ENCODE assay signal across 10 mouse cellular contexts in genomic region chr6:91688021-91688420, GRCm38 (mm10). TPM values are rescaled to one million over a fixed set of nuclear protein-coding genes. Genes with fewer than 3 reads are reported as not detected.
DNase-seq lines count a peak whose midpoint lies in the region; ATAC-seq and TF ChIP-seq lines count a peak whose summit lies in the region.
"Had no signal": no experiment of that assay in that cellular context is flagged by ENCODE, and none has a peak within 500 bp of the region (broad histone marks: within the 10 kb centered on the region; RNA-seq: fewer than 3 reads in every experiment).

No protein-coding gene starts in this region.

- H3K4me1 ChIP-seq in heart, postnatal 0 days (ENCODE audit: control insufficient read depth, insufficient read depth), result peaks cover 33% of the 10 kb centered on the region
- H3K4me1 ChIP-seq in kidney, embryonic 16.5 days (ENCODE audit: insufficient read depth, low read length), result peaks cover 61% of the 10 kb centered on the region
- H3K4me1 ChIP-seq in stomach, postnatal 0 days (replicated peaks; ENCODE audit: control insufficient read depth, insufficient read depth), result peaks cover 12% of the 10 kb centered on the region

- H3K9ac ChIP-seq in heart, postnatal 0 days (replicated peaks; ENCODE audit: low read depth, low read length), result no peak overlapping the region
- H3K9ac ChIP-seq in kidney, embryonic 16.5 days (replicated peaks; ENCODE audit: low read length), result 0 out of 2 replicates have a peak overlapping the region, but pooled peaks have one; percentile 18
- H3K9ac ChIP-seq in stomach, postnatal 0 days (ENCODE audit: low read length), result no peak overlapping the region
- H3K9ac ChIP-seq: lung, embryonic 15.5 days had no signal

- H3K4me2 ChIP-seq in heart, postnatal 0 days (ENCODE audit: low read depth, low read length), result peak overlapping the region; percentile 44
- peak overlapping the region; percentile 13; the same call in 1 of the 2 replicates for H3K4me2 ChIP-seq in kidney, embryonic 16.5 days (replicated peaks; ENCODE audit: low read depth, low read length)
- peak overlapping the region; percentile 31 for H3K4me2 ChIP-seq in stomach, postnatal 0 days (replicated peaks; ENCODE audit: low read depth)
- H3K4me2 ChIP-seq: lung, embryonic 15.5 days had no signal

- 66% methylated on average over 6 of the region's 6 CpGs for WGBS in heart, postnatal 0 days
- WGBS in kidney, embryonic 16.5 days, result 36% methylated on average over 6 of the region's 6 CpGs
- 32% methylated on average over 6 of the region's 6 CpGs for WGBS in stomach, postnatal 0 days

- no peak overlapping the region for H3K27ac ChIP-seq in heart, postnatal 0 days (ENCODE audit: low read depth)
- peak overlapping the region; percentile 36; the same call in 1 of the 2 replicates for H3K27ac ChIP-seq in kidney, embryonic 16.5 days (ENCODE audit: low read length)
- H3K27ac ChIP-seq in stomach, postnatal 0 days (replicated peaks), result no peak overlapping the region
- H3K27ac ChIP-seq: lung, embryonic 15.5 days had no signal

- DNase-seq in heart, postnatal 0 days (ENCODE audit: low spot score), result no peak
- DNase-seq in heart, adult 11 months, result no peak
- DNase-seq in urinary bladder, postnatal 14 days (ENCODE audit: low spot score), result peak; percentile 20
- DNase-seq in urinary bladder, postnatal 10 days (ENCODE audit: low spot score), result no peak
- peak; percentile 39 for DNase-seq in stomach, postnatal 0 days (ENCODE audit: low spot score)
- DNase-seq in cerebellum, postnatal 10 days, result no peak
- DNase-seq in gastrocnemius, postnatal 14 days, result no peak
- DNase-seq: gastrocnemius, postnatal 10 days had no signal

- 0 out of 2 replicates have a peak overlapping the region, but pooled peaks have one; percentile 17 for H3K4me3 ChIP-seq in heart, postnatal 0 days (ENCODE audit: low read depth, low read length)
- no peak overlapping the region for H3K4me3 ChIP-seq in kidney, embryonic 16.5 days (ENCODE audit: low read length)
- H3K4me3 ChIP-seq in stomach, postnatal 0 days (ENCODE audit: low read depth, low read length), result no peak overlapping the region
- H3K4me3 ChIP-seq: lung, embryonic 15.5 days had no signal

- intact Hi-C loops in gastrocnemius, postnatal 14 days (cut with DNase I; ENCODE audit: low total_unique reads), result loop anchor here (5.0 kb wide), 1 partner anchor 39 kb away; no protein-coding TSS in a partner anchor

- H3K36me3 ChIP-seq in heart, postnatal 0 days (replicated peaks; ENCODE audit: control insufficient read depth, insufficient read depth, low read length), result peaks cover 18% of the 10 kb centered on the region
- H3K36me3 ChIP-seq in kidney, embryonic 16.5 days (ENCODE audit: insufficient read depth, low read length), result peaks cover 8% of the 10 kb centered on the region; the same call in 1 of the 2 replicates
- H3K36me3 ChIP-seq in stomach, postnatal 0 days (ENCODE audit: control insufficient read depth, insufficient read depth, low read length), result no peaks in the 10 kb centered on the region
- H3K36me3 ChIP-seq: lung, embryonic 15.5 days had no signal

- no peak for ATAC-seq in heart, postnatal 0 days (ENCODE audit: insufficient read depth, low read depth)
- no peak for ATAC-seq in kidney, embryonic 16.5 days (ENCODE audit: low FRiP score, low TSS enrichment)
- no peak for ATAC-seq in stomach, postnatal 0 days (ENCODE audit: low FRiP score, low TSS enrichment)

- H3K27me3 ChIP-seq in heart, postnatal 0 days (ENCODE audit: control insufficient read depth, insufficient read depth, low read length), result no peaks in the 10 kb centered on the region
- no peaks in the 10 kb centered on the region for H3K27me3 ChIP-seq in kidney, embryonic 16.5 days (ENCODE audit: insufficient read depth, low read length)
- no peaks in the 10 kb centered on the region for H3K27me3 ChIP-seq in stomach, postnatal 0 days (ENCODE audit: control insufficient read depth, insufficient read depth, low read length)
- H3K27me3 ChIP-seq: lung, embryonic 15.5 days had no signal

- no peaks in the 10 kb centered on the region for H3K9me3 ChIP-seq in heart, postnatal 0 days (replicated peaks; ENCODE audit: control insufficient read depth, low read length)
- H3K9me3 ChIP-seq in kidney, embryonic 16.5 days (ENCODE audit: low read length), result no peaks in the 10 kb centered on the region
- H3K9me3 ChIP-seq in stomach, postnatal 0 days (ENCODE audit: control insufficient read depth, low read length), result no peaks in the 10 kb centered on the region
- H3K9me3 ChIP-seq: lung, embryonic 15.5 days had no signal

- no peak for TF ChIP-seq EP300 in heart, postnatal 0 days (IDR thresholded peaks at IDR 0.05; ENCODE audit: low read depth)
- no peak for TF ChIP-seq EP300 in stomach, postnatal 0 days (optimal IDR thresholded peaks at IDR 0.05)

- TF ChIP-seq CTCF in heart, postnatal 0 days (IDR thresholded peaks at IDR 0.05; ENCODE audit: low read depth), result no peak
- no peak for TF ChIP-seq CTCF in stomach, postnatal 0 days (IDR thresholded peaks at IDR 0.05; ENCODE audit: low read depth)

RNA-seq across cellular contexts. Expression of gene Slc6a6, which starts 4.2 kb away (rescaled TPM):
- total RNA-seq in heart, postnatal 0 days (2014; rRNA removed; ENCODE audit: low replicate concordance), result 95.3 and 149 TPM in 2 replicates
- 87.4 and 116 TPM in 2 replicates for polyA plus RNA-seq in heart, postnatal 0 days (2015; fragmentation: Nextera tagmentation; extraction: Ambion mirVana)
- 82.9 and 96.3 TPM in 2 replicates for polyA plus RNA-seq in kidney, embryonic 16.5 days (2015; fragmentation: Nextera tagmentation; extraction: Ambion mirVana)
- 55.3 and 66.5 TPM in 2 replicates for polyA plus RNA-seq in stomach, postnatal 0 days (2015; fragmentation: Nextera tagmentation; extraction: Ambion mirVana)
- total RNA-seq in gastrocnemius, postnatal 14 days (2021), result 10 to 100 TPM; 33.5 to 39.8 TPM

Comparison
In these comparisons a context has a peak if more than half of its experiments do, and no peak if none do; other contexts are left out.
1. DNase-seq: peak in urinary bladder, postnatal 14 days (single experiment) and stomach, postnatal 0 days (single experiment); none in heart, postnatal 0 days (single experiment), heart, adult 11 months (single experiment), urinary bladder, postnatal 10 days (single experiment), cerebellum, postnatal 10 days (0 of 2) and gastrocnemius, postnatal 14 days (single experiment).
2. Peak in every context shown above with its lines, with median percentiles within 50 percentile points of each other: H3K4me2 ChIP-seq.